Mouse (Mus musculus): Measurements from ENCODE around the gene Tacc3.

- TF ChIP-seq CTCF (IDR thresholded peaks at IDR 0.05) (no peak), POLR2A (IDR thresholded peaks at IDR 0.05; ENCODE audit: insufficient read depth, low read depth, low read length) (no peak), EP300 (IDR thresholded peaks at IDR 0.05; ENCODE audit: insufficient read depth, low read depth, low read length) (no peak)
Observed at GRCm38 (mm10) chr5:33658664-33659050, 729 bp downstream of the Tacc3 start.

All from heart, adult 2 months (tissue).